Mouse (Mus musculus) CH12.LX (cell line): ENCODE results near the gene Naaladl1. TPM values are rescaled to one million over a fixed set of nuclear protein-coding genes. Genes with fewer than 3 reads are reported as not detected.

Source experiments
- DNase-seq: peaks from one replicate; pipeline ENCODE4 v3.0.0-alpha.2; 2013; ENCODE audit errors: extremely low read depth
- H3K27ac ChIP-seq: 2 replicates; pipeline ENCODE4 v1.5.1; 2012; ENCODE audit warnings: low read depth, mild to moderate bottlenecking, control low read depth, moderate library complexity; ENCODE audit not compliant: insufficient read depth
- H3K27me3 ChIP-seq: replicated peaks from 2 replicates; pipeline ENCODE3; 2012; ENCODE audit warnings: inconsistent platforms
- H3K36me3 ChIP-seq, 2 experiments: replicated peaks in 1 of 2; 2 replicates each; pipeline versions ENCODE3 to v1.6.1; 2012; ENCODE audit warnings: inconsistent platforms in 1 of 2, low read length in 1 of 2, mild to moderate bottlenecking in 1 of 2, mixed read lengths in 1 of 2, moderate library complexity in 1 of 2; ENCODE audit not compliant: control insufficient read depth in 1 of 2, insufficient read depth in 1 of 2
- H3K4me1 ChIP-seq, 2 experiments: 2 replicates each; pipeline ENCODE4 v1.6.1; 2012; ENCODE audit warnings: inconsistent platforms in 1 of 2, moderate library complexity in 1 of 2; ENCODE audit not compliant: insufficient read depth in 2 of 2, control insufficient read depth in 1 of 2
- H3K4me2 ChIP-seq: 2 replicates; pipeline ENCODE4 v1.6.1; 2012; ENCODE audit warnings: low read depth, mild to moderate bottlenecking, control low read depth; ENCODE audit not compliant: poor library complexity, insufficient read depth, severe bottlenecking
- H3K4me3 ChIP-seq, 3 experiments: fragments of 150-350 bp in 1 of 3; sonication (generic) in 1 of 3; replicated peaks in 1 of 3; 2 replicates each; pipeline versions ENCODE3 to v1.5.1; 2011 to 2012; ENCODE audit warnings: low read depth in 2 of 3, low read length in 2 of 3, mild to moderate bottlenecking in 2 of 3, moderate library complexity in 2 of 3, control low read depth in 1 of 3, improper control_type of control experiment in 1 of 3, inconsistent platforms in 1 of 3, mixed read lengths in 1 of 3; ENCODE audit not compliant: poor library complexity in 1 of 3
- H3K79me2 ChIP-seq: replicated peaks from 2 replicates; pipeline ENCODE4 v1.6.1; 2012; ENCODE audit warnings: mild to moderate bottlenecking, moderate library complexity; ENCODE audit not compliant: control insufficient read depth, poor library complexity, insufficient read depth, severe bottlenecking; ENCODE audit errors: extremely low read depth
- H3K9ac ChIP-seq: 2 replicates; pipeline ENCODE4 v1.6.1; 2012; ENCODE audit warnings: low read depth, mild to moderate bottlenecking, control low read depth, moderate library complexity; ENCODE audit not compliant: insufficient read depth
- H3K9me3 ChIP-seq: replicated peaks from 2 replicates; pipeline ENCODE3; 2012; ENCODE audit warnings: low read length, inconsistent platforms, mixed read lengths
- CHD1 ChIP-seq: IDR thresholded peaks from 2 replicates; pipeline ENCODE4 v1.6.1; 2012; ENCODE audit warnings: low read depth, low read length, improper control_type of control experiment, inconsistent platforms
- CHD2 ChIP-seq: IDR thresholded peaks from 2 replicates; pipeline ENCODE4 v1.6.1; 2011; ENCODE audit warnings: low read length, improper control_type of control experiment
- CTCF ChIP-seq, 2 experiments: IDR thresholded peaks in 1 of 2; conservative IDR thresholded peaks in 1 of 2; 2 replicates each; pipeline ENCODE4 v1.5.1; 2011 to 2012; ENCODE audit warnings: low read depth in 2 of 2, low read length in 2 of 2, improper control_type of control experiment in 1 of 2, inconsistent platforms in 1 of 2, mild to moderate bottlenecking in 1 of 2, moderate library complexity in 1 of 2
- E2F4 ChIP-seq: IDR thresholded peaks from 2 replicates; pipeline ENCODE4 v1.6.1; 2011; ENCODE audit warnings: low read depth, low read length, improper control_type of control experiment; ENCODE audit not compliant: insufficient replicate concordance
- ELF1 ChIP-seq: IDR thresholded peaks from 2 replicates; pipeline ENCODE4 v1.6.1; 2014; ENCODE audit warnings: low read depth, mild to moderate bottlenecking, inconsistent platforms, low read length, improper control_type of control experiment
- ETS1 ChIP-seq: conservative IDR thresholded peaks from 2 replicates; pipeline ENCODE4 v1.6.1; 2012; ENCODE audit warnings: low read depth, mild to moderate bottlenecking, inconsistent platforms, low read length, improper control_type of control experiment, moderate library complexity
- GABPA ChIP-seq: IDR thresholded peaks from 2 replicates; pipeline ENCODE4 v1.6.1; 2012; ENCODE audit warnings: low read depth, low read length, improper control_type of control experiment, inconsistent platforms; ENCODE audit not compliant: insufficient replicate concordance
- HCFC1 ChIP-seq: IDR thresholded peaks from 2 replicates; pipeline ENCODE4 v1.6.1; 2012; ENCODE audit warnings: low read depth, mild to moderate bottlenecking, inconsistent platforms, low read length, improper control_type of control experiment
- IRF4 ChIP-seq: IDR thresholded peaks from 2 replicates; pipeline ENCODE4 v1.6.1; 2014; ENCODE audit warnings: low read depth, mild to moderate bottlenecking, inconsistent platforms, low read length, improper control_type of control experiment
- JUND ChIP-seq: conservative IDR thresholded peaks from 2 replicates; pipeline ENCODE4 v1.6.1; 2011; ENCODE audit warnings: low read depth, low read length, improper control_type of control experiment
- MAFK ChIP-seq: IDR thresholded peaks from 2 replicates; pipeline ENCODE4 v1.6.1; 2011; ENCODE audit warnings: low read length, improper control_type of control experiment; ENCODE audit not compliant: insufficient replicate concordance
- MAX ChIP-seq: IDR thresholded peaks from 2 replicates; pipeline ENCODE4 v1.6.1; 2011; ENCODE audit warnings: low read length, improper control_type of control experiment
- MEF2A ChIP-seq: IDR thresholded peaks from 2 replicates; pipeline ENCODE4 v1.6.1; 2014; ENCODE audit warnings: low read depth, mild to moderate bottlenecking, inconsistent platforms, low read length, improper control_type of control experiment, borderline replicate concordance
- MXI1 ChIP-seq: IDR thresholded peaks from 2 replicates; pipeline ENCODE4 v1.6.1; 2011; ENCODE audit warnings: mild to moderate bottlenecking, low read depth, low read length, improper control_type of control experiment
- MYC ChIP-seq: IDR thresholded peaks from 2 replicates; pipeline ENCODE4 v1.6.1; 2011; ENCODE audit warnings: low read depth, mild to moderate bottlenecking, improper control_type of control experiment, low read length
- NELFE ChIP-seq: IDR thresholded peaks from 2 replicates; pipeline ENCODE4 v1.6.1; 2011; ENCODE audit warnings: low read depth, low read length, improper control_type of control experiment
- NRF1 ChIP-seq: IDR thresholded peaks from 2 replicates; pipeline ENCODE4 v1.6.1; 2014; ENCODE audit warnings: low read depth, mild to moderate bottlenecking, inconsistent platforms, low read length, improper control_type of control experiment, moderate library complexity
- POLR2A ChIP-seq: IDR thresholded peaks from 2 replicates; pipeline ENCODE4 v1.6.1; 2011; ENCODE audit warnings: low read depth, mild to moderate bottlenecking, improper control_type of control experiment, low read length
- POLR2AphosphoS2 ChIP-seq: IDR thresholded peaks from 2 replicates; pipeline ENCODE4 v1.6.1; 2011; ENCODE audit warnings: low read depth, low read length, improper control_type of control experiment
- RAD21 ChIP-seq: IDR thresholded peaks from 2 replicates; pipeline ENCODE4 v1.6.1; 2011; ENCODE audit warnings: low read depth, mild to moderate bottlenecking, low read length, improper control_type of control experiment, moderate library complexity
- RCOR1 ChIP-seq: conservative IDR thresholded peaks from 2 replicates; pipeline ENCODE4 v1.6.1; 2012; ENCODE audit warnings: low read depth, mild to moderate bottlenecking, inconsistent platforms, low read length, improper control_type of control experiment
- SMC3 ChIP-seq: IDR thresholded peaks from 2 replicates; pipeline ENCODE4 v1.6.1; 2011; ENCODE audit warnings: low read depth, low read length, improper control_type of control experiment
- TBP ChIP-seq: conservative IDR thresholded peaks from 2 replicates; pipeline ENCODE4 v1.6.1; 2011; ENCODE audit warnings: low read depth, low read length, improper control_type of control experiment
- TCF12 ChIP-seq: IDR thresholded peaks from 2 replicates; pipeline ENCODE4 v1.6.1; 2014; ENCODE audit warnings: low read depth, mild to moderate bottlenecking, inconsistent platforms, low read length, improper control_type of control experiment
- UBTF ChIP-seq: IDR thresholded peaks from 2 replicates; pipeline ENCODE4 v1.6.1; 2012; ENCODE audit warnings: low read depth, mild to moderate bottlenecking, inconsistent platforms, low read length, improper control_type of control experiment, moderate library complexity
- USF1 ChIP-seq: IDR thresholded peaks from 2 replicates; pipeline ENCODE4 v1.6.1; 2014; ENCODE audit warnings: low read depth, mild to moderate bottlenecking, inconsistent platforms, low read length, improper control_type of control experiment
- USF2 ChIP-seq: conservative IDR thresholded peaks from 2 replicates; pipeline ENCODE4 v1.6.1; 2011; ENCODE audit warnings: low read depth, low read length, improper control_type of control experiment
- ZKSCAN1 ChIP-seq: IDR thresholded peaks from 2 replicates; pipeline ENCODE4 v1.6.1; 2012; ENCODE audit warnings: low read depth, inconsistent platforms, low read length, improper control_type of control experiment, borderline replicate concordance
- ZMIZ1 ChIP-seq: IDR thresholded peaks from 2 replicates; pipeline ENCODE4 v1.6.1; 2012; ENCODE audit warnings: low read depth, mild to moderate bottlenecking, inconsistent platforms, low read length, improper control_type of control experiment
- ZNF384 ChIP-seq: IDR thresholded peaks from 2 replicates; pipeline ENCODE4 v1.6.1; 2012; ENCODE audit warnings: low read depth, low read length, improper control_type of control experiment, inconsistent platforms
- dilution Hi-C: fragments of 300-500 bp; cut with MboI; formaldehyde crosslinking; loops from 2 replicates; pipeline ENCODE4 v1.14.3; 2020; ENCODE audit warnings: low sequenced_read_pairs; ENCODE audit not compliant: extremely low pct_unique_long_range_greater_than_20kb, extremely low pct_ligation_motif_present
- in situ Hi-C: fragments of 300-500 bp; cut with MboI; formaldehyde crosslinking; loops from 3 replicates; pipeline ENCODE4 v1.14.3; 2019; ENCODE audit warnings: low sequenced_read_pairs, low pct_ligation_motif_present, low pct_unique_long_range_greater_than_20kb, mixed read lengths
- polyA plus RNA-seq: library from polyadenylated mRNA; unstranded; fragments of >175 nt; gene quantifications from 2 replicates; pipeline ENCODE4 v1.2.1, GENCODE M21; 2012; ENCODE audit warnings: low read depth; ENCODE audit not compliant: insufficient read length
- total RNA-seq, 2 experiments: library from RNA; depleted of rRNA; stranded (reverse); fragments of 300-350 nt in 1 of 2; fragments of >200 nt in 1 of 2; gene quantifications; 2 replicates each; pipeline ENCODE4 v1.2.3; 2012 to 2014

Gene Naaladl1
- total and polyA plus RNA-seq, 3 experiments = 0.24 to 1.9 (median 0.34) TPM

DNA sequence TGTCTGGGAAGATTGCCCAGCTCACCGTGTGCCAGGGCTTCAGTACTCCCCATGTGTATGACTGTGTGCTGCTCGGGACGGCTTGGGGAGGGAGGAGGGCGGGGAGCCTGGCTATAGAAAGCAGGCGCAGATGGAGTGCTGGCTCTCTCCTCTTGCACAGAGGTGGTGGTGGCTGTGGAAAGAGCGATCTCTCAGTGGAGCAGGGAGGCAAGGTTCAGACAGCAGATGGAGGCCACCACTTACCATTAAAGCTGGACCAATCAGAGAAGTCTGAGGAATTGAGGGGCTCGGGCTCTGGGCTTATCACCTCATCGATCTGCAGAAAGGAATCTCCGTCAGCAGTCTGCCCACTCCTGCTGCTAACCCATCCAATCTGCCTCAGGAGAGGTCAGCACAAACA lies 23.4 kb upstream of the Naaladl1 start, which contains the start of gene Gm28374:
Gene Gm28374, minus strand, starts transcription at position 101 of the 400 bp plus-strand sequence.
- no peak for DNase-seq
- in situ Hi-C loops = no loop called here

DNA sequence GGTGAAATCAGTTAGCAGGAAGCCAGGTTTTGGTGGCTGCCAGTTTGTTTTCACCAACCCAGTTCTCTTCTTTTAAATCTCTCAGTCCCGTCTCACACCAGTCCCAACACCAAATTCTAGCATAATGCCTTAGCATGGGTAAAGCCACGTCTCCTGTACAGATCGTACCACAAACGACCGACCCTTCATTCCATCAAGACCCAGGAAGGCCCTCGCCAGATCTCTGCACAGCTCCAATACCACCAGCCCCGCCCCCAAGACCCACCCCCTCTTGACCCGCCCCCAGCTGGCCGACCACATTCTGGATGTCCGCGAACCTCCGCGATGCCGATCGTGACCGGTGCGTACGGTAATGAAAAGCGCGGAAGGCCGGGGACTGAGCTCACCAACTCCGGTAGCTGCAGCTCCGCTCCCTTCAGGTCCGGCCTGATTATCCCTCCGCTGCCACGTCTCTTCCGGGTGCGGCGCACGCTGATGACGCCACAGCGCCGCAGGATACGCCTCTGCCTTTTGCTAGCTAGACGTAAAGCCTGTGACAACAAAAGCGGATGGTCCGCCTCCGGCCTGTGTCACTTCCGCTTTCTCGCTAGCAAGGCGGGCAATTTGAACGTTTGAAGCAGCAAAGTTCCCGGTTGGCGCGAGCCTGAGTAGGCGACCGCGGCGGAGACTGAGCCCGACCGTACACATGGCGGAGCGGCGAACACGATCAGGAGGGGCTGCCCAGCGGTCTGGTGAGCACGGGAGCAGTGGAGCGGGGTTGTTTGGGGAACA lies 20.9 kb upstream of the Naaladl1 start, which contains the start of the genes Zfpl1 and Cdca5:
Gene Zfpl1, minus strand, starts transcription at position 479 of the 771 bp plus-strand sequence.
Gene Cdca5, plus strand, starts transcription at position 506 of the 771 bp plus-strand sequence.
- peak within 1 kb of the TSS; percentile 66; the same call in 1 of the 2 replicates for H3K27ac ChIP-seq
- no peaks in the 10 kb centered on the region for H3K27me3 ChIP-seq
- peak; percentile 98 for DNase-seq
- peaks cover 4 to 35% of the 10 kb centered on the region in 2 experiments for H3K4me1 ChIP-seq
- peak within 1 kb of the TSS; percentile 90 to 98 (median 98) for H3K4me3 ChIP-seq
- peaks cover 43% of the 10 kb centered on the region for H3K79me2 ChIP-seq
- peaks cover 58 to 75% of the 10 kb centered on the region in 2 experiments for H3K36me3 ChIP-seq
- peak within 1 kb of the TSS; percentile 89 for H3K4me2 ChIP-seq
- in situ Hi-C loops = loop anchor here (5.0 kb wide), 1 partner anchor 38 kb away; no protein-coding TSS in a partner anchor
- H3K9me3 ChIP-seq = no peaks in the 10 kb centered on the region
- dilution Hi-C loops = no loop called here
- H3K9ac ChIP-seq = peak within 1 kb of the TSS; percentile 94
- TF ChIP-seq NELFE = peak; percentile 84
- no peak for TF ChIP-seq CHD1
- TF ChIP-seq UBTF = no peak
- TF ChIP-seq MAFK = peak; percentile 30; the same call in 1 of the 2 replicates
- peak; percentile 94 for TF ChIP-seq GABPA
- no peak for TF ChIP-seq SMC3
- peak; percentile 98 for TF ChIP-seq HCFC1
- peak; percentile 79 for TF ChIP-seq MAX
- no peak for TF ChIP-seq USF1
- TF ChIP-seq E2F4 = peak; percentile 98
- peak; percentile 64; the same call in 1 of the 2 replicates for TF ChIP-seq TBP
- peak; percentile 61 for TF ChIP-seq ETS1
- TF ChIP-seq MYC = peak; percentile 80; the same call in 1 of the 2 replicates
- TF ChIP-seq POLR2AphosphoS2 = 0 out of 2 replicates have a peak, but pooled peaks have one; percentile 69
- TF ChIP-seq TCF12 = peak; percentile 75
- TF ChIP-seq ZMIZ1 = 0 out of 2 replicates have a peak, but pooled peaks have one; percentile 47
- TF ChIP-seq CHD2 = peak; percentile 68; the same call in 1 of the 2 replicates
- TF ChIP-seq NRF1 = peak; percentile 65; the same call in 1 of the 2 replicates
- TF ChIP-seq JUND = no peak
- peak; percentile 78; the same call in 1 of the 2 replicates for TF ChIP-seq MEF2A
- TF ChIP-seq ZNF384 = peak; percentile 68
- no peak for TF ChIP-seq ZKSCAN1
- TF ChIP-seq ELF1 = peak; percentile 100
- peak; percentile 84 for TF ChIP-seq POLR2A
- peak; percentile 76 for TF ChIP-seq IRF4
- TF ChIP-seq USF2 = no peak
- TF ChIP-seq CTCF (conservative IDR thresholded peaks at IDR 0.05 in 1 of 2, IDR thresholded peaks at IDR 0.05 in 1 of 2; ENCODE audit: low read depth in 2 of 2, low read length in 2 of 2) = no peak
- TF ChIP-seq MXI1 = peak; percentile 94
- 0 out of 2 replicates have a peak, but pooled peaks have one; percentile 63 for TF ChIP-seq RCOR1

More for the DNA sequence above, 23.4 kb upstream of the Naaladl1 start, which contains the start of gene Gm28374:
- H3K4me2 ChIP-seq = no peak within 1 kb of the TSS
- TF ChIP-seq IRF4 = no peak
- no peak for TF ChIP-seq ZKSCAN1
- no peak for TF ChIP-seq RAD21
- H3K79me2 ChIP-seq = peaks cover 28% of the 10 kb centered on the region
- no peaks in the 10 kb centered on the region for H3K9me3 ChIP-seq
- peaks cover 36 to 55% of the 10 kb centered on the region in 2 experiments for H3K36me3 ChIP-seq
- no peak within 1 kb of the TSS for H3K27ac ChIP-seq
- H3K4me3 ChIP-seq = no peak within 1 kb of the TSS
- H3K4me1 ChIP-seq = peaks cover 4 to 32% of the 10 kb centered on the region in 2 experiments
- dilution Hi-C loops = no loop called here
- H3K9ac ChIP-seq = no peak within 1 kb of the TSS
- H3K27me3 ChIP-seq = no peaks in the 10 kb centered on the region
